8 mouse cellular contexts compared by ENCODE assay signal in the genomic region with DNA sequence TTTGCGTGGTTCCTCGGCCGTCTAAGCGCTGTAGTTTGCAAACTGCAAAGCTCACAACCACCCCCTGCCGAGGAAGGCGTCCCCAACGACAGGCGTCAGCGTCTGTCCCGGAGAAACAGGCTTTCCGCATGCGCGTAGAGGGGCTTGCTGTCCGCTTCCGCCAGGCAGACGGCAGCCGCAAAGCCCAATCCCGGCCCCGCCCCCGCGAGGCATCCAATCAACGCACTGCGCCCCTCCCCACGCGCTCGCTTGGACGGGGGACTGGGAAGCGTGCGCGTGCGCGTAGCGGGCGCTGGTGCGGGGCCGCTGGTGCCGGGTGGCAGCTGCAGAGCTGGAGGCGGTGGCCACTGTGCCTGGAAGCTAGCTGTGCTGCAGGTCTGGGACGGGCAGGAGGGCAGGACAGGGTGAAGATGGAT. TPM values are rescaled to one million over a fixed set of nuclear protein-coding genes. Genes with fewer than 3 reads are reported as not detected.
DNase-seq lines count a peak whose midpoint lies in the region; ATAC-seq and TF ChIP-seq lines count a peak whose summit lies in the region.

A gene (plus strand): TSS at position 264 of the 416 bp plus-strand sequence.

- ATAC-seq in erythroblast, adult 5-6 weeks (replicated peaks; ENCODE audit: low FRiP score, poor library complexity, severe bottlenecking): peak; percentile 96
- ATAC-seq in kidney, embryonic 15.5 days (replicated peaks; ENCODE audit: low FRiP score): peak; percentile 93

- WGBS in heart, embryonic 10.5 days: under 1% methylated on average over 39 of the region's 39 CpGs
- under 1% methylated on average over 39 of the region's 39 CpGs for WGBS in kidney, embryonic 15.5 days
- under 1% methylated on average over 39 of the region's 39 CpGs for WGBS in liver, adult 2 months

- peak within 1 kb of the TSS; percentile 85 for H3K27ac ChIP-seq in heart, embryonic 10.5 days
- H3K27ac ChIP-seq in kidney, embryonic 15.5 days: peak within 1 kb of the TSS; percentile 87
- H3K27ac ChIP-seq in liver, adult 2 months (replicated peaks; ENCODE audit: insufficient read depth, low read depth, low read length): peak within 1 kb of the TSS; percentile 84

- H3K79me2 ChIP-seq in liver, adult 2 months (ENCODE audit: control insufficient read depth, insufficient read depth, low read length): no peaks in the 10 kb centered on the region; the same call in 1 of the 2 replicates
- no peaks in the 10 kb centered on the region for H3K79me2 ChIP-seq in myocyte (ENCODE audit: control insufficient read depth, insufficient read depth)

- no peaks in the 10 kb centered on the region for H3K9me3 ChIP-seq in heart, embryonic 10.5 days
- no peaks in the 10 kb centered on the region for H3K9me3 ChIP-seq in kidney, embryonic 15.5 days (replicated peaks)

- peak; percentile 98 for DNase-seq in B cell, adult 2 months
- peak; percentile 99 for DNase-seq in brain, adult 2 months (ENCODE audit: low read depth, low spot score)
- DNase-seq in heart, embryonic 10.5 days (ENCODE audit: low spot score): peak; percentile 99
- peak; percentile 89 for DNase-seq in liver, adult 2 months (ENCODE audit: extremely low read depth, low read depth, low spot score)
- peak; percentile 98 for DNase-seq in splenic B cell, adult 2 months (ENCODE audit: low read depth, low spot score)

- H3K4me3 ChIP-seq in heart, embryonic 10.5 days: peak within 1 kb of the TSS; percentile 73
- peak within 1 kb of the TSS; percentile 59 for H3K4me3 ChIP-seq in kidney, embryonic 15.5 days (replicated peaks)
- peak within 1 kb of the TSS; percentile 57 for H3K4me3 ChIP-seq in liver, adult 2 months (ENCODE audit: insufficient read depth, low read depth, low read length)
- H3K4me3 ChIP-seq in myocyte: peak within 1 kb of the TSS; percentile 86

- H3K4me2 ChIP-seq in kidney, embryonic 15.5 days: peak within 1 kb of the TSS; percentile 94
- peak within 1 kb of the TSS; percentile 98 for H3K4me2 ChIP-seq in myocyte (ENCODE audit: low read depth)

- no peaks in the 10 kb centered on the region for H3K27me3 ChIP-seq in heart, embryonic 10.5 days (ENCODE audit: insufficient read depth, poor library complexity, severe bottlenecking)
- no peaks in the 10 kb centered on the region for H3K27me3 ChIP-seq in kidney, embryonic 15.5 days
- no peaks in the 10 kb centered on the region for H3K27me3 ChIP-seq in liver, adult 2 months (ENCODE audit: control insufficient read depth, insufficient read depth, low read length)
- H3K27me3 ChIP-seq in myocyte (ENCODE audit: control insufficient read depth, insufficient read depth, insufficient read length): no peaks in the 10 kb centered on the region
- H3K27me3 ChIP-seq in splenic B cell, adult 2 months (ENCODE audit: control insufficient read depth, insufficient read depth, low read length, poor library complexity, severe bottlenecking): no peaks in the 10 kb centered on the region

- TF ChIP-seq POLR2A in liver, adult 2 months (IDR thresholded peaks at IDR 0.05; ENCODE audit: extremely low read depth, insufficient read depth, low read length): peak; percentile 62
- TF ChIP-seq POLR2A in myocyte (IDR thresholded peaks at IDR 0.05; ENCODE audit: insufficient read length, low read depth): peak; percentile 93

- peak within 1 kb of the TSS; percentile 0 for H3ac ChIP-seq in myocyte (ENCODE audit: control insufficient read depth, insufficient read length)

- peak within 1 kb of the TSS; percentile 66 for H3K9ac ChIP-seq in kidney, embryonic 15.5 days
- peak within 1 kb of the TSS; percentile 69 for H3K9ac ChIP-seq in liver, adult 2 months (ENCODE audit: low read depth, low read length)

- H3K36me3 ChIP-seq in heart, embryonic 10.5 days: peaks cover 21% of the 10 kb centered on the region
- peaks cover 5% of the 10 kb centered on the region; the same call in 1 of the 2 replicates for H3K36me3 ChIP-seq in kidney, embryonic 15.5 days
- H3K36me3 ChIP-seq in liver, adult 2 months (ENCODE audit: control insufficient read depth, insufficient read depth, low read length): no peaks in the 10 kb centered on the region
- H3K36me3 ChIP-seq in myocyte (ENCODE audit: control insufficient read depth, insufficient read depth): no peaks in the 10 kb centered on the region
- no peaks in the 10 kb centered on the region; the same call in 1 of the 2 replicates for H3K36me3 ChIP-seq in splenic B cell, adult 2 months (ENCODE audit: control insufficient read depth, insufficient read depth, low read length, poor library complexity, severe bottlenecking)

- H3K4me1 ChIP-seq in heart, embryonic 10.5 days: peaks cover 40% of the 10 kb centered on the region
- peaks cover 27% of the 10 kb centered on the region for H3K4me1 ChIP-seq in kidney, embryonic 15.5 days
- peaks cover 9% of the 10 kb centered on the region for H3K4me1 ChIP-seq in liver, adult 2 months (ENCODE audit: control insufficient read depth, insufficient read depth, low read length)

- TF ChIP-seq CTCF in liver, adult 2 months (IDR thresholded peaks at IDR 0.05; ENCODE audit: low read depth, low read length): 0 out of 2 replicates have a peak, but pooled peaks have one; percentile 23

TF ChIP-seq in myocyte, 11 proteins besides CTCF, POLR2A, EP300 and RAD21:
- peak in 2 of 3 experiments; percentile 81 to 86 for TF ChIP-seq MYOD1 (IDR thresholded peaks at IDR 0.05; ENCODE audit: control insufficient read depth in 1 of 3, insufficient read length in 2 of 3, low read depth in 2 of 3)
- TF ChIP-seq USF1 (IDR thresholded peaks at IDR 0.05; ENCODE audit: low read depth): no peak
- no peak for TF ChIP-seq CEBPB (IDR thresholded peaks at IDR 0.05; ENCODE audit: insufficient read depth, poor library complexity, severe bottlenecking)
- peak in 2 of 3 experiments; percentile 88 to 92 for TF ChIP-seq MYOG (IDR thresholded peaks at IDR 0.05; ENCODE audit: control insufficient read depth in 1 of 3, insufficient read depth in 1 of 3, insufficient read length in 2 of 3, low read depth in 2 of 3)
- TF ChIP-seq E2F4 (IDR thresholded peaks at IDR 0.05; ENCODE audit: insufficient read depth): no peak
- peak; percentile 90 for TF ChIP-seq POLR2AphosphoS2 (IDR thresholded peaks at IDR 0.05; ENCODE audit: insufficient read length, low read depth)
- TF ChIP-seq MAX (IDR thresholded peaks at IDR 0.05; ENCODE audit: low read depth): no peak
- TF ChIP-seq TCF12 (IDR thresholded peaks at IDR 0.05; ENCODE audit: insufficient read depth, poor library complexity, severe bottlenecking): no peak
- no peak for TF ChIP-seq TCF3 (IDR thresholded peaks at IDR 0.05; ENCODE audit: insufficient read length, low read depth)
- no peak for TF ChIP-seq REST (IDR thresholded peaks at IDR 0.05; ENCODE audit: insufficient read depth, insufficient read length)
- peak; percentile 49 for TF ChIP-seq SRF (IDR thresholded peaks at IDR 0.05; ENCODE audit: control insufficient read depth, insufficient read length, low read depth)

RNA-seq across cellular contexts. Expression of the gene that starts here (rescaled TPM):
- total RNA-seq in erythroblast, adult 5-6 weeks (2015; ENCODE audit: low replicate concordance): 4.6 and 5.2 TPM in 2 replicates
- 0.85 and 1.5 TPM in 2 replicates for total RNA-seq in erythroblast, adult 5-6 weeks (2017; ENCODE audit: low replicate concordance)
- 9.6 TPM in 2 replicates for polyA plus RNA-seq in heart, embryonic 10.5 days (2016; fragmentation: Nextera tagmentation; extraction: Ambion mirVana)
- 10.6 and 11.0 TPM in 2 replicates for polyA plus RNA-seq in kidney, embryonic 15.5 days (2015; fragmentation: Nextera tagmentation; extraction: Ambion mirVana)
- 5.3 and 8.1 TPM in 2 replicates for total RNA-seq in liver, adult 2 months (2014; rRNA removed)
- 8.7 and 9.1 TPM in 2 replicates for polyA plus RNA-seq in liver, adult 2 months (2012; rRNA removed)
- 15.5 TPM for polyA plus RNA-seq in myocyte (2012; fragmentation: generic; extraction: Trizol)

Comparison
In these comparisons a context has a peak if more than half of its experiments do, and no peak if none do; other contexts are left out.
1. Peak in every context shown above with its lines: DNase-seq, ATAC-seq, H3K4me3 ChIP-seq and H3K27ac ChIP-seq.